ENCODE assay signal across 17 mouse cellular contexts in genomic region chr7:30313666-30314320, GRCm38 (mm10). TPM values are rescaled to one million over a fixed set of nuclear protein-coding genes. Genes with fewer than 3 reads are reported as not detected.
DNase-seq lines count a peak whose midpoint lies in the region; ATAC-seq and TF ChIP-seq lines count a peak whose summit lies in the region.
"Had no signal": no experiment of that assay in that cellular context is flagged by ENCODE, and none has a peak within 500 bp of the region (broad histone marks: within the 10 kb centered on the region; RNA-seq: fewer than 3 reads in every experiment).

No protein-coding gene starts in this region.

- H3K27me3 ChIP-seq in kidney, adult 2 months (replicated peaks; ENCODE audit: control insufficient read depth, insufficient read depth, low read length): no peaks in the 10 kb centered on the region
- H3K27me3 ChIP-seq in liver, postnatal 0 days (ENCODE audit: insufficient read depth, low read length): no peaks in the 10 kb centered on the region
- H3K27me3 ChIP-seq: megakaryocyte, embryonic 14.5 days had no signal

- H3K4me2 ChIP-seq in liver, postnatal 0 days (ENCODE audit: low read depth, low read length): peak overlapping the region; percentile 62

- H3K36me3 ChIP-seq in kidney, adult 2 months (ENCODE audit: control insufficient read depth, insufficient read depth, low read length): no peaks in the 10 kb centered on the region
- no peaks in the 10 kb centered on the region for H3K36me3 ChIP-seq in liver, postnatal 0 days (replicated peaks; ENCODE audit: insufficient read depth, low read length)

- peak overlapping the region; percentile 92 for H3K27ac ChIP-seq in kidney, adult 2 months (ENCODE audit: insufficient read depth, low read depth, low read length)
- peak overlapping the region; percentile 84 for H3K27ac ChIP-seq in liver, postnatal 0 days (ENCODE audit: low read depth)
- H3K27ac ChIP-seq: layer of hippocampus, adult 2 months had no signal

- no peak for TF ChIP-seq EP300 in liver, postnatal 0 days (IDR thresholded peaks at IDR 0.05; ENCODE audit: low read depth)

- H3K4me1 ChIP-seq in kidney, adult 2 months (ENCODE audit: control insufficient read depth, insufficient read depth, low read length): peaks cover 10% of the 10 kb centered on the region; the same call in 1 of the 2 replicates
- H3K4me1 ChIP-seq in liver, postnatal 0 days (ENCODE audit: insufficient read depth): peaks cover 11% of the 10 kb centered on the region

- peak; percentile 81 for ATAC-seq in liver, postnatal 0 days

- H3K9ac ChIP-seq in liver, postnatal 0 days (replicated peaks): peak overlapping the region; percentile 53; the same call in 1 of the 2 replicates

- peak; percentile 86 for DNase-seq in heart, adult 11 months
- DNase-seq in heart, postnatal 36 days: no peak
- DNase-seq in kidney, adult 2 months: peak; percentile 89
- peak; percentile 53 to 72 for DNase-seq in kidney, postnatal 4 days
- DNase-seq in liver, postnatal 0 days: peak; percentile 58
- DNase-seq in cerebellum, postnatal 4 days (ENCODE audit: low spot score in 2 of 2): no peak
- DNase-seq in layer of hippocampus, postnatal 25 days (ENCODE audit: extremely low spot score in 1 of 2, low spot score in 1 of 2): no peak
- no peak for DNase-seq in heart, postnatal 25 days (ENCODE audit: low spot score)
- DNase-seq: B cell, adult 2 months; heart, postnatal 10 days; retina, postnatal 1 day; spleen, adult 18-20 months had no signal

- peak; percentile 65 for TF ChIP-seq POLR2A in kidney, adult 2 months (IDR thresholded peaks at IDR 0.05; ENCODE audit: low read depth, low read length)

- intact Hi-C loops in heart, postnatal 36 days (cut with DNase I): no loop called here
- intact Hi-C loops in heart, postnatal 25 days (cut with DNase I): no loop called here

- H3K9me3 ChIP-seq in liver, postnatal 0 days (ENCODE audit: low read length): no peaks in the 10 kb centered on the region
- H3K9me3 ChIP-seq: megakaryocyte, embryonic 14.5 days had no signal

- peak overlapping the region; percentile 64 for H3K4me3 ChIP-seq in kidney, adult 2 months (ENCODE audit: insufficient read depth, low read depth, low read length)
- peak overlapping the region; percentile 41 for H3K4me3 ChIP-seq in liver, postnatal 0 days (ENCODE audit: low read depth, low read length)
- H3K4me3 ChIP-seq: layer of hippocampus, adult 2 months; megakaryocyte, embryonic 14.5 days had no signal

- 35% methylated on average over 27 of the region's 27 CpGs for WGBS in kidney, adult 2 months
- WGBS in liver, postnatal 0 days (ENCODE audit: insufficient replicate concordance): 61% methylated on average over 27 of the region's 27 CpGs

- TF ChIP-seq CTCF in kidney, adult 2 months (conservative IDR thresholded peaks at IDR 0.05; ENCODE audit: insufficient read depth, insufficient read length, low read depth, low read length): no peak
- no peak for TF ChIP-seq CTCF in liver, postnatal 0 days (IDR thresholded peaks at IDR 0.05; ENCODE audit: low read depth)

RNA-seq across cellular contexts. Expression of gene Syne4, which starts 0.8 kb away (rescaled TPM):
- total RNA-seq in heart, postnatal 36 days (2021): 1 to 10 TPM in 1 of 2 experiments, under 1 TPM in 1; 0.81 to 1.3 TPM
- polyA plus RNA-seq in kidney, adult 2 months (2012; rRNA removed): 162 and 170 TPM in 2 replicates
- polyA plus RNA-seq in liver, postnatal 0 days (2015; fragmentation: Nextera tagmentation; extraction: Ambion mirVana): 11.4 and 12.8 TPM in 2 replicates
- total RNA-seq in layer of hippocampus, postnatal 25 days (2021): 10 to 100 TPM in 1 of 2 experiments, 1 to 10 TPM in 1; 6.4 to 13.1 TPM
- total RNA-seq in heart, postnatal 25 days (2021): 1 to 10 TPM in 1 of 2 experiments, under 1 TPM in 1; 0.65 to 1.3 TPM
- total RNA-seq: common myeloid progenitor, adult 5-6 weeks had no signal

RNA-seq across cellular contexts. Expression of gene Alkbh6, which starts 5.3 kb away (rescaled TPM):
- total RNA-seq in heart, postnatal 36 days (2021): 10 to 100 TPM; 22.0 to 23.0 TPM
- 99.0 and 122 TPM in 2 replicates for polyA plus RNA-seq in kidney, adult 2 months (2012; rRNA removed)
- polyA plus RNA-seq in liver, postnatal 0 days (2015; fragmentation: Nextera tagmentation; extraction: Ambion mirVana): 23.1 and 23.9 TPM in 2 replicates
- total RNA-seq in layer of hippocampus, postnatal 25 days (2021): 10 to 100 TPM; 47.1 to 55.1 TPM
- 10 to 100 TPM; 23.1 to 24.6 TPM for total RNA-seq in heart, postnatal 25 days (2021)

RNA-seq across cellular contexts. Expression of gene E130208F15Rik, which starts 7.7 kb away (rescaled TPM):
- under 1 TPM; 0.65 to 0.78 TPM for total RNA-seq in heart, postnatal 36 days (2021)
- polyA plus RNA-seq in kidney, adult 2 months (2012; rRNA removed): 0.42 and 1.1 TPM in 2 replicates
- not detected in 2 replicates for polyA plus RNA-seq in liver, postnatal 0 days (2015; fragmentation: Nextera tagmentation; extraction: Ambion mirVana)
- under 1 TPM; 0.15 to 0.75 TPM for total RNA-seq in layer of hippocampus, postnatal 25 days (2021)
- total RNA-seq in heart, postnatal 25 days (2021): under 1 TPM; 0.45 to 0.99 TPM
- polyA plus RNA-seq: neural tube, embryonic 14.5 days had no signal

RNA-seq across cellular contexts. Expression of gene Sdhaf1, which starts 9.9 kb away (rescaled TPM):
- 10 to 100 TPM; 12.0 to 12.5 TPM for total RNA-seq in heart, postnatal 36 days (2021)
- 26.4 and 27.3 TPM in 2 replicates for polyA plus RNA-seq in kidney, adult 2 months (2012; rRNA removed)
- polyA plus RNA-seq in liver, postnatal 0 days (2015; fragmentation: Nextera tagmentation; extraction: Ambion mirVana): 14.0 TPM in 2 replicates
- total RNA-seq in layer of hippocampus, postnatal 25 days (2021): 1 to 10 TPM; 7.8 to 7.9 TPM
- 10 to 100 TPM; 12.1 to 12.3 TPM for total RNA-seq in heart, postnatal 25 days (2021)

RNA-seq across cellular contexts. Expression of gene Clip3, which starts 22.3 kb away (rescaled TPM):
- total RNA-seq in heart, postnatal 36 days (2021): 10 to 100 TPM in 1 of 2 experiments, 1 to 10 TPM in 1; 6.0 to 11.4 TPM
- 4.2 and 4.9 TPM in 2 replicates for polyA plus RNA-seq in kidney, adult 2 months (2012; rRNA removed)
- polyA plus RNA-seq in liver, postnatal 0 days (2015; fragmentation: Nextera tagmentation; extraction: Ambion mirVana): 0.34 and 0.59 TPM in 2 replicates
- total RNA-seq in layer of hippocampus, postnatal 25 days (2021): 100 to 1,000 TPM; 437 to 515 TPM
- total RNA-seq in heart, postnatal 25 days (2021): 1 to 10 TPM; 7.0 to 7.7 TPM
- total RNA-seq: common myeloid progenitor, adult 5-6 weeks; granulocyte monocyte progenitor cell, adult 5-6 weeks had no signal

Comparison
In these comparisons a context has a peak if more than half of its experiments do, and no peak if none do; other contexts are left out.
1. DNase-seq: peak in heart, adult 11 months (single experiment), kidney, adult 2 months (single experiment), kidney, postnatal 4 days (2 of 2) and liver, postnatal 0 days (single experiment); none in heart, postnatal 36 days (0 of 2), cerebellum, postnatal 4 days (0 of 2), layer of hippocampus, postnatal 25 days (0 of 2) and heart, postnatal 25 days (single experiment).